Mouse (Mus musculus) left cerebral cortex, adult 2 months (tissue): ENCODE measurements at regions not wholly inside any gene's neighbourhood (a gene's known extent, or its start where the extent isn't known, plus 50 kb on each side); places are given as distances from the start of the nearest gene placed in this dataset.

Experiments used
- DNase-seq, 2 experiments: peaks; one replicate each; pipeline ENCODE4 v3.0.0; 2021 to 2022; ENCODE audit warnings: low spot score in 2 of 2, mixed read lengths in 1 of 2; ENCODE audit errors: extremely low spot score in 1 of 2
- H3K27ac ChIP-seq: fragments of 200-600 bp; 2 replicates; pipeline ENCODE4 v1.8.1; 2022
- H3K4me3 ChIP-seq: fragments of 200-600 bp; 2 replicates; pipeline ENCODE4 v1.8.1; 2022
- CTCF ChIP-seq: fragments of 200-600 bp; IDR thresholded peaks from 2 replicates; pipeline ENCODE4 v1.8.1; 2022; ENCODE audit warnings: antibody characterized with exemption, mild to moderate bottlenecking, moderate library complexity
- intact Hi-C: fragments of 180-260 bp; cut with DNase I; formaldehyde crosslinking; loops from one replicate; pipeline ENCODE4 v1.15.1; 2025

GRCm38 (mm10) chr2:48477336-48477735, 336.6 kb upstream of the Acvr2a start:
- no peak for TF ChIP-seq CTCF
- H3K27ac ChIP-seq, result no peak overlapping the region
- no peak overlapping the region for H3K4me3 ChIP-seq
- no peak for DNase-seq
- intact Hi-C loops, result no loop called here

- intact Hi-C loops, result no loop called here
- no peak overlapping the region for H3K4me3 ChIP-seq
- H3K27ac ChIP-seq, result no peak overlapping the region
- no peak for DNase-seq
- no peak for TF ChIP-seq CTCF
Observed at GRCm38 (mm10) chr2:48479601-48480000, 334.3 kb upstream of the Acvr2a start.

- Histone ChIP-seq H3K27ac (no peak overlapping the region), H3K4me3 (no peak overlapping the region)
- TF ChIP-seq CTCF, result no peak
- no peak for DNase-seq
- intact Hi-C loops, result no loop called here
Observed at GRCm38 (mm10) chr2:48480428-48481191, 333.3 kb upstream of the Acvr2a start.

DNA sequence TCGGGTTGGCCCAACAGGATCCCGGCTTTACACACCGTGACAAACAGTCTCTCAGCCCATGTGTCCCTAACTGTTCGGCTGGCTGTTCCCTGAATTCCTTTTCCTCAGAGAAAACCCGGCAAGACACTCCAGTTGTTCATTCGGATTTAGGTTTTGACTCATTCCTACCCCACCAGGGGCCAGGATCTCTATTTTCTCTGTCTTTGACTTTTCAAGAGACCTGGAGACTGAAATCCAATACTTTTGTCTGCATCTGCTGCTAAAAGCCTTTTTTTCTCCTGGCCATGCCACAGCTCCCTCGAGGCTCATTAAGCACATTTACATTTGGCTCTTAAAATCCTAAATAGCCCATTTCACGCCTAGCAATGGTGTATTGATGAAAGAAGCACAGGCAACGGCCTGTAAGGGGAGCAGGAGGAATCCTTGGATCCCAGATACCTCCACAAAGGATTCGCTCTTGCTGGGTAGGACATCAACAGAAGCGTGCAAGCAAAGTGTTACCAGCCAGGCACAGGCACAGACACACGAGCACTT, 332.6 kb upstream of the Acvr2a start:
- no peak for TF ChIP-seq CTCF
- Histone ChIP-seq H3K4me3 (no peak overlapping the region), H3K27ac (no peak overlapping the region)
- DNase-seq, result no peak
- intact Hi-C loops, result no loop called here

GRCm38 (mm10) chr2:48493574-48493973, 320.3 kb upstream of the Acvr2a start:
- no peak for TF ChIP-seq CTCF
- no peak overlapping the region for H3K27ac ChIP-seq
- intact Hi-C loops, result no loop called here
- H3K4me3 ChIP-seq, result no peak overlapping the region
- no peak for DNase-seq

DNA sequence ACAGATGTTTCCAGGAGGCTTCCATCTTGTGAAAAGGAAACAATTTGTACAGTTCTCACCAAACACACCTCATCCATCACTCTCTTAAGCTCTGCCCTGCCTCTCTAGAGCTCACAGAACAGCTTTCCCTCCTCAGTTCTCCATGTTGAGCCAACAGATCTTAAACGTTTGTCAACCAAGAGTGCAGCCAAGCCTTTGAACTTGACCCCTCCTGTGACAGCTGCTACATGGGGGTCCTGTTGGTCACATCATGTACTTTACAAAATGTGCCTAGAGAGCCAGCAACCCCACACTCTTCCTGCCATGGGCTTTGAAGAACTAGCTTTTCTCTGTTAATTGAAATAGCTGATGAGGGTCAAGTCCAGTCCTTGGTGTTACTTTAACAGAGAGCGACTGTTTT, 319.8 kb upstream of the Acvr2a start:
- no peak overlapping the region for H3K27ac ChIP-seq
- no peak for DNase-seq
- intact Hi-C loops, result no loop called here
- no peak for TF ChIP-seq CTCF
- no peak overlapping the region for H3K4me3 ChIP-seq

DNA sequence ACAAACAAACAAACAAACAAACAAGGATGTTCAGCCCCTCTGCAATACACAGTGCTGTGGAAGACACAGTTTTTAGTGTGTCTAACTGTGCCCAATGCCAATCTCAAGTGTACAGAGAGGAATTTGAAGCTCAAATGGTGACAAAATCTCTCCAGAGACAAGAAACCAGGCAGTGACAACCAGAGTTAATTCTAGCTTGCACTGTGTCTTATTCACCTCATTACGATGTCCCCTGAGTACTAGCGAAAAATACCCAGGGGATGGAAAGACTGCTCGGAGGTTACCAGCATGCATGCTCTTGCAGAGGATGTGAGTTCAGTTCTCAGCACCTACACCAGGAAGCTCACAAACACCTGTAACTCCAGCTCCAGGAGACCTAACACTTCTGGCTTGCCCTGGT, 319.3 kb upstream of the Acvr2a start:
- no peak overlapping the region for H3K27ac ChIP-seq
- TF ChIP-seq CTCF, result no peak
- no peak overlapping the region for H3K4me3 ChIP-seq
- intact Hi-C loops, result no loop called here
- DNase-seq, result no peak

GRCm38 (mm10) chr2:48498047-48498723, 315.7 kb upstream of the Acvr2a start:
- intact Hi-C loops, result no loop called here
- H3K4me3 ChIP-seq, result no peak overlapping the region
- no peak for TF ChIP-seq CTCF
- no peak overlapping the region for H3K27ac ChIP-seq
- DNase-seq, result no peak

GRCm38 (mm10) chr2:48499396-48499795, 314.5 kb upstream of the Acvr2a start:
- Histone ChIP-seq H3K4me3 (no peak overlapping the region), H3K27ac (no peak overlapping the region)
- DNase-seq, result no peak
- TF ChIP-seq CTCF, result no peak
- intact Hi-C loops, result no loop called here

- no peak for DNase-seq
- no peak overlapping the region for H3K27ac ChIP-seq
- no peak for TF ChIP-seq CTCF
- intact Hi-C loops, result no loop called here
- H3K4me3 ChIP-seq, result no peak overlapping the region
Observed at GRCm38 (mm10) chr2:48501387-48501786, 312.5 kb upstream of the Acvr2a start.

DNA sequence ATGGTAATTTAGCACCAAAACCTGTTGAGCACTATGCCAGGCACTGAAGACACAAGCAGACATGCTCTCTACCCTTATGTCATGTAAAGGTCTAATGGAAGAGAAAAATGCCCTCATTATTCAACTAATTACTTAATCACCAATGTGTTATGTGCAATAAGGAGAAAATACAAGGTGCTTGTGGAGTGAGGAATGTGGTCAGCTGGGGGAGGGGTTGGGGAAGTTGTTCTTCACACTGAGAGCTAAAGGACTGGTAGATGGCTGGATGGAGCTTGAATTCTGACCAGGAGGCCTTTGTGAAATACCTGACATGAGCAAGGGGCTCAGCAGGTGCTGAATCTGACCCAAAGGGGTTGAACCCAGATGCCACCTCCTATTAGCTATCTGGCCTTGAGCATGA, 300.1 kb upstream of the Acvr2a start:
- TF ChIP-seq CTCF, result no peak
- H3K27ac ChIP-seq, result no peak overlapping the region
- DNase-seq, result no peak
- intact Hi-C loops, result no loop called here
- no peak overlapping the region for H3K4me3 ChIP-seq

GRCm38 (mm10) chr2:48519838-48520404, 294.0 kb upstream of the Acvr2a start:
- intact Hi-C loops, result no loop called here
- Histone ChIP-seq H3K4me3 (no peak overlapping the region), H3K27ac (no peak overlapping the region)
- DNase-seq, result no peak
- TF ChIP-seq CTCF, result no peak
